Mouse (Mus musculus) myocyte (in vitro differentiated cells): ENCODE measurements around the gene C1ql3. TPM values are rescaled to one million over a fixed set of nuclear protein-coding genes. Genes with fewer than 3 reads are reported as not detected.
A peak's percentile ranks its signal among the peaks of the same experiment; 100 is the strongest.

ENCODE experiments used
- H3K27me3 ChIP-seq: one replicate; pipeline ENCODE4 v1.6.1; 2011; ENCODE audit not compliant: control insufficient read depth, insufficient read depth, insufficient read length
- H3K36me3 ChIP-seq: one replicate; pipeline ENCODE4 v1.6.1; 2011; ENCODE audit not compliant: control insufficient read depth, insufficient read depth
- H3K4me2 ChIP-seq: one replicate; pipeline ENCODE4 v1.6.1; 2011; ENCODE audit warnings: low read depth, control low read depth
- H3K4me3 ChIP-seq: one replicate; pipeline ENCODE4 v1.5.1; 2011; ENCODE audit warnings: mild to moderate bottlenecking, control low read depth, moderate library complexity
- H3K79me2 ChIP-seq: one replicate; pipeline ENCODE4 v1.6.1; 2011; ENCODE audit not compliant: control insufficient read depth, insufficient read depth
- H3ac ChIP-seq: one replicate; pipeline ENCODE4 v1.6.1; 2011; ENCODE audit not compliant: control insufficient read depth, insufficient read length
- CEBPB ChIP-seq: IDR thresholded peaks from 2 replicates; pipeline ENCODE4 v1.6.1; 2011; ENCODE audit warnings: mild to moderate bottlenecking, moderate library complexity; ENCODE audit not compliant: poor library complexity, insufficient read depth, severe bottlenecking
- E2F4 ChIP-seq: IDR thresholded peaks from one replicate; pipeline ENCODE4 v1.6.1; 2011; ENCODE audit warnings: mild to moderate bottlenecking, control low read depth, moderate library complexity; ENCODE audit not compliant: insufficient read depth
- MAX ChIP-seq: IDR thresholded peaks from one replicate; pipeline ENCODE4 v1.6.1; 2011; ENCODE audit warnings: low read depth, mild to moderate bottlenecking, control low read depth
- MYOD1 ChIP-seq, 3 experiments: IDR thresholded peaks; one replicate each; pipeline ENCODE4 v1.6.1; 2011; ENCODE audit warnings: control low read depth in 2 of 3, low read depth in 2 of 3, mild to moderate bottlenecking in 2 of 3, moderate library complexity in 1 of 3; ENCODE audit not compliant: insufficient read length in 2 of 3, control insufficient read depth in 1 of 3
- MYOG ChIP-seq, 3 experiments: IDR thresholded peaks; one replicate each; pipeline ENCODE4 v1.6.1; 2011; ENCODE audit warnings: control low read depth in 2 of 3, low read depth in 2 of 3, mild to moderate bottlenecking in 2 of 3; ENCODE audit not compliant: insufficient read length in 2 of 3, control insufficient read depth in 1 of 3, insufficient read depth in 1 of 3
- POLR2A ChIP-seq: IDR thresholded peaks from one replicate; pipeline ENCODE4 v1.6.1; 2011; ENCODE audit warnings: low read depth, mild to moderate bottlenecking, control low read depth, moderate library complexity; ENCODE audit not compliant: insufficient read length
- POLR2AphosphoS2 ChIP-seq: IDR thresholded peaks from one replicate; pipeline ENCODE4 v1.6.1; 2011; ENCODE audit warnings: low read depth, control low read depth; ENCODE audit not compliant: insufficient read length
- REST ChIP-seq: IDR thresholded peaks from one replicate; pipeline ENCODE4 v1.6.1; 2011; ENCODE audit warnings: mild to moderate bottlenecking, control low read depth, moderate library complexity; ENCODE audit not compliant: insufficient read depth, insufficient read length
- SRF ChIP-seq: IDR thresholded peaks from one replicate; pipeline ENCODE4 v1.6.1; 2011; ENCODE audit warnings: low read depth; ENCODE audit not compliant: control insufficient read depth, insufficient read length
- TCF12 ChIP-seq: IDR thresholded peaks from one replicate; pipeline ENCODE4 v1.6.1; 2011; ENCODE audit warnings: mild to moderate bottlenecking, control low read depth; ENCODE audit not compliant: poor library complexity, insufficient read depth, severe bottlenecking
- TCF3 ChIP-seq: IDR thresholded peaks from one replicate; pipeline ENCODE4 v1.6.1; 2011; ENCODE audit warnings: low read depth, control low read depth; ENCODE audit not compliant: insufficient read length
- USF1 ChIP-seq: IDR thresholded peaks from one replicate; pipeline ENCODE4 v1.6.1; 2011; ENCODE audit warnings: low read depth, mild to moderate bottlenecking, control low read depth, moderate library complexity
- polyA plus RNA-seq: library from polyadenylated mRNA; unstranded; fragments of >200 nt; fragmentation: generic; extraction: Trizol; gene quantifications from one replicate; pipeline ENCODE4 v1.2.1, GENCODE M21; 2012; ENCODE audit warnings: missing spikeins

Gene C1ql3
- polyA plus RNA-seq, 1 experiment, result 0.04 TPM

- H3K27me3 ChIP-seq, result peaks cover 21% of the 10 kb centered on the region
- no peaks in the 10 kb centered on the region for H3K79me2 ChIP-seq
- H3K4me2 ChIP-seq, result peak overlapping the region; percentile 70
- H3ac ChIP-seq, result peak overlapping the region; percentile 22
- TF ChIP-seq REST, result no peak
- TF ChIP-seq MYOD1 (IDR thresholded peaks at IDR 0.05; ENCODE audit: control insufficient read depth in 1 of 3, insufficient read length in 2 of 3, low read depth in 2 of 3), result peak in 2 of 3 experiments; percentile 30 to 56
- TF ChIP-seq USF1, result no peak
- TF ChIP-seq MAX, result no peak
- TF ChIP-seq SRF, result no peak
- no peak for TF ChIP-seq POLR2A
- no peak for TF ChIP-seq POLR2AphosphoS2
- TF ChIP-seq E2F4, result no peak
- TF ChIP-seq MYOG (IDR thresholded peaks at IDR 0.05; ENCODE audit: control insufficient read depth in 1 of 3, insufficient read depth in 1 of 3, insufficient read length in 2 of 3, low read depth in 2 of 3), result peak in 2 of 3 experiments; percentile 24 to 69
- no peak for TF ChIP-seq TCF3
- no peak for TF ChIP-seq TCF12
- H3K36me3 ChIP-seq, result no peaks in the 10 kb centered on the region
- no peak overlapping the region for H3K4me3 ChIP-seq
These were observed 905 bp downstream of the C1ql3 start for GRCm38 (mm10) chr2:13010460-13011341.

DNA sequence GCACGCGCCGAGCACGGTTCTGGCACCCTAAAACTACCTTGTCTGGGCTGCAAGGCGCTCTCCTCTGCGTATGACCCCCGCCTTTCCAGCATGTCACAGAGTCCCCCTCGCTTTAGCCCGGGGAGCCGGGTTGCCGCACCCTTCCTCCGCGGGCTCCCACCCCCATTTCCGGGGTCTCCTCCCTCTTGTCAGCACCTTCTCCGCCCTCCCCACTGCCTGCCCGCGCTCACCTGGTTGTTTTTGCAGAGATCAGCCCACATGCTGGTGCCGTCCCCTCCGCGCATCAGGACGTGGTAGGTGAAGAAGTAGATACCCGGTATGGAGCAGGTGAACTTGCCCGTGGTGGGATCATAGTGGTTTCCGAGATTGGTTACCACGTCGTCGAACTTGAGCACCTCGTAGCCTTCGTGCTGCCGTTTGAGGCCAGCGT is 1.6 kb downstream of the C1ql3 start:
- Histone ChIP-seq H3K4me3 (no peak overlapping the region), H3K79me2 (no peaks in the 10 kb centered on the region), H3K36me3 (no peaks in the 10 kb centered on the region), H3K27me3 (peaks cover 21% of the 10 kb centered on the region), H3K4me2 (no peak overlapping the region), H3ac (no peak overlapping the region)
- TF ChIP-seq REST, result no peak
- no peak for TF ChIP-seq TCF3
- no peak for TF ChIP-seq SRF
- TF ChIP-seq MYOG (IDR thresholded peaks at IDR 0.05; ENCODE audit: control insufficient read depth in 1 of 3, insufficient read depth in 1 of 3, insufficient read length in 2 of 3, low read depth in 2 of 3), result no peak
- no peak for TF ChIP-seq MAX
- TF ChIP-seq CEBPB, result no peak
- no peak for TF ChIP-seq TCF12
- no peak for TF ChIP-seq POLR2A
- no peak for TF ChIP-seq MYOD1 (IDR thresholded peaks at IDR 0.05; ENCODE audit: control insufficient read depth in 1 of 3, insufficient read length in 2 of 3, low read depth in 2 of 3)
- no peak for TF ChIP-seq POLR2AphosphoS2
- no peak for TF ChIP-seq E2F4
- TF ChIP-seq USF1, result no peak

DNA sequence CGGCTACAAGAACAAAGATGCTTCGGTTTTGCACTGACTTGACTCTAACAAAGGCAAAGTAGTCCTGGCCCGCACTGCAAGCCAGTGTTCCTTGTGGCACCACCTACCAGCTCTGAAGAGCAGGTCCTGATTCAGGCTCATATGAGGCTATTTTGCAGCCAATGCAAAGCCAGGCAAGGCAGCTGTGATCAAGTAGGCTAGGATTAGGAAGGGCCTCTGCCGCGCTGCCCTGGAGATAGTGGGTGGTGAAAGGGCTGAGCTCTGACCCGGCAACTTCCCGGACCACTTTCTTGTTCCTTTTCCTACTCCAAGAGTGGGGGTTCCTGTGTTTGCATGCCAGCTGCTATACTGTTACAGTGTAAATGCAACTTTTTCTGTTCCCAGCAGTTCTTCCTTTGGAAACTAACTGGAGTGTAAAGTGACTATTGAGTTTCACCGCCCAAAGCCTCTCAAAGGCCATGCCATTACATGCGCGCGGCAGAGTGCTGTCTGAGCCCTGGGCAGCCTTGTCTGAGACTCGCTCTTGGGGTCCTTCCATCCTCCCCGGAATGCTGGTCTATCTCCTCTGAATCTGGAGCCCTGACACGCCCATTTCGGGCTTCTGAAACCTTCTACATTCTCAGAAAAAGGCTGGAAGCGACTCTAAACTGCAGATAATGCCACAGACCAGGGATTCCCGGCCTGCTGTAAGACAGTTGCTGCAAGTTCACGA is 2.2 kb downstream of the C1ql3 start:
- Histone ChIP-seq H3K79me2 (no peaks in the 10 kb centered on the region), H3K27me3 (peaks cover 21% of the 10 kb centered on the region), H3K36me3 (no peaks in the 10 kb centered on the region), H3ac (no peak overlapping the region), H3K4me3 (no peak overlapping the region), H3K4me2 (no peak overlapping the region)
- TF ChIP-seq POLR2AphosphoS2 (no peak), POLR2A (no peak), E2F4 (no peak), TCF3 (no peak), TCF12 (no peak), CEBPB (no peak), USF1 (no peak), MYOG (IDR thresholded peaks at IDR 0.05; ENCODE audit: control insufficient read depth in 1 of 3, insufficient read depth in 1 of 3, insufficient read length in 2 of 3, low read depth in 2 of 3) (no peak), MAX (no peak), MYOD1 (IDR thresholded peaks at IDR 0.05; ENCODE audit: control insufficient read depth in 1 of 3, insufficient read length in 2 of 3, low read depth in 2 of 3) (no peak), REST (no peak), SRF (no peak)

DNA sequence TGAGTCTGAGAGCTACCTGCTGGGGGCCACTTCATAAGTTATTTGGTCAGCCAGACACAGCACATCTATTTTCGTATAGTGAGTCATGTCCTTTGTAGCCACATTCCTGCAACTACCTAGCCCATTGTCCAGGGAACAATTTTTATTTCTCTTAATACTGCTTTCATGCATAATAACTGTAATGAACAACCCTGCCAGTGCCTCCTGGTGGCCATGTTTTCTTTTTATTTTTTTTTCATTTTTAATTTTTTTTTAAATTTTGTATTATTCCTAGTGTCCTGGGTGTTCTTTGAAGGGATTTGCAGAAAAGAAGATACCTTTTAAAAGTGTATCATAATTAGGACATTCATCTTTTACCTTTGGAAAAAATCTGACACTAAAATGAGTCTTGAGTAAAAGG is 3.2 kb downstream of the C1ql3 start:
- no peaks in the 10 kb centered on the region for H3K79me2 ChIP-seq
- TF ChIP-seq E2F4 (no peak), MAX (no peak), POLR2AphosphoS2 (no peak), TCF3 (no peak), TCF12 (no peak), MYOG (IDR thresholded peaks at IDR 0.05; ENCODE audit: control insufficient read depth in 1 of 3, insufficient read depth in 1 of 3, insufficient read length in 2 of 3, low read depth in 2 of 3) (no peak), POLR2A (no peak), MYOD1 (IDR thresholded peaks at IDR 0.05; ENCODE audit: control insufficient read depth in 1 of 3, insufficient read length in 2 of 3, low read depth in 2 of 3) (no peak), SRF (no peak), REST (no peak), CEBPB (no peak), USF1 (no peak)
- H3K4me2 ChIP-seq, result no peak overlapping the region
- H3ac ChIP-seq, result no peak overlapping the region
- no peak overlapping the region for H3K4me3 ChIP-seq
- H3K27me3 ChIP-seq, result peaks cover 21% of the 10 kb centered on the region
- H3K36me3 ChIP-seq, result no peaks in the 10 kb centered on the region
